8 mouse cellular contexts compared by ENCODE assay signal in the genomic region with DNA sequence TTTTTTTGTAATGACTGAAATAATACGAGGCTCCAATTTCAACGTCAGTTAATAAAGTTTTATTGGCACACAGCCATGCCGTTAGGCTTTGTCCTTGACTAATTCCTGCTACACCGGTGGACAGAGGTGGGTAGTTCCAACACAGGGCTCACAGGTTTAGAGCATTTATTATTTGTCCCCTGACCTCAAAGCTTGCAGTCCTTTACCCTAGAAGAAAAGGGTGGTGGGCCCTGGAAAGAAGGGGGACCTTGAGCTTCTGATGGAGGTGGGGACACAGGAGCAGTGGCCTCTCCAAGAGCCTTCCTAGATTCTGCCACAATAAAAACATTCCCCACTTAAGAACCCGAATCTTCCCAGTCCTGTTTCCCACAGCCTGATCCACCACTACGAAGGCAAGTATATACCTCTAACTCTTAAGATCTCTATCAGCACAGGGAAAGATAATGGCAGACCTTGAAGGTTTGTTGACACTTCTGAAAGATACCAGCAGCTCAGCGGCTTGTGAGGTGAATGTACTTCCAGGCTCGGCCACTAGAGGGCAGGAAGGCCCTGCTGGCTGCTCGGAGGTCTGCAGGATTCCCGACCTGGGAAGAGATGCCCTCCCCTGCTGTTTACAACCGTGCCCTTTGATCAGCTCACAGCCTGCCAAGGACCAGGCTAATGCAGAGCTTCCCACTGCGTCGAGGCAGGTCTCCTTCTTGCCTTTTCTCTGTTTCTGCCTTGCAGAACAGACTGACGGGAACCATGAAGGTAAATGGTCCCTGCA. TPM values are rescaled to one million over a fixed set of nuclear protein-coding genes. Genes with fewer than 3 reads are reported as not detected.
DNase-seq lines count a peak whose midpoint lies in the region; ATAC-seq lines count a peak whose summit lies in the region.

No protein-coding gene starts in this region.

- 0 out of 2 replicates have a peak overlapping the region, but pooled peaks have one; percentile 13 for H3K9ac ChIP-seq in embryonic facial prominence, embryonic 11.5 days (replicated peaks; ENCODE audit: low read length)
- H3K9ac ChIP-seq in kidney, embryonic 14.5 days (ENCODE audit: low read depth, low read length): no peak overlapping the region
- H3K9ac ChIP-seq in limb, embryonic 15.5 days: no peak overlapping the region
- no peak overlapping the region for H3K9ac ChIP-seq in stomach, embryonic 15.5 days

- H3K9me3 ChIP-seq in embryonic facial prominence, embryonic 11.5 days (replicated peaks; ENCODE audit: control insufficient read depth, low read length): no peaks in the 10 kb centered on the region
- H3K9me3 ChIP-seq in heart, embryonic 10.5 days: no peaks in the 10 kb centered on the region
- H3K9me3 ChIP-seq in kidney, embryonic 14.5 days (ENCODE audit: control insufficient read depth, low read length): no peaks in the 10 kb centered on the region
- H3K9me3 ChIP-seq in limb, embryonic 15.5 days: no peaks in the 10 kb centered on the region
- H3K9me3 ChIP-seq in stomach, embryonic 15.5 days: no peaks in the 10 kb centered on the region

- peak; percentile 76 for ATAC-seq in embryonic facial prominence, embryonic 11.5 days (replicated peaks; ENCODE audit: insufficient number of reproducible peaks, low FRiP score, low TSS enrichment, low read depth)
- ATAC-seq in kidney, embryonic 14.5 days (ENCODE audit: low FRiP score, low TSS enrichment): peak; percentile 59
- no peak for ATAC-seq in limb, embryonic 15.5 days (ENCODE audit: insufficient number of reproducible peaks, low FRiP score, low TSS enrichment, low read depth)
- peak; percentile 61 for ATAC-seq in stomach, embryonic 15.5 days (ENCODE audit: insufficient read depth, low FRiP score, low read depth)

- peaks cover 5% of the 10 kb centered on the region for H3K27me3 ChIP-seq in embryonic facial prominence, embryonic 11.5 days (ENCODE audit: control insufficient read depth, insufficient read depth, low read length)
- peaks cover 46% of the 10 kb centered on the region for H3K27me3 ChIP-seq in heart, embryonic 10.5 days (ENCODE audit: insufficient read depth, poor library complexity, severe bottlenecking)
- H3K27me3 ChIP-seq in kidney, embryonic 14.5 days (ENCODE audit: control insufficient read depth, insufficient read depth, low read length): peaks cover 4% of the 10 kb centered on the region; the same call in 1 of the 2 replicates
- peaks cover 25% of the 10 kb centered on the region for H3K27me3 ChIP-seq in limb, embryonic 15.5 days
- peaks cover 17% of the 10 kb centered on the region for H3K27me3 ChIP-seq in stomach, embryonic 15.5 days (replicated peaks)

- no peaks in the 10 kb centered on the region; the same call in 1 of the 2 replicates for H3K4me1 ChIP-seq in embryonic facial prominence, embryonic 11.5 days (ENCODE audit: control insufficient read depth, insufficient read depth, low read length)
- peaks cover 38% of the 10 kb centered on the region for H3K4me1 ChIP-seq in heart, embryonic 10.5 days
- 0 out of 2 replicates have a peak, but pooled peaks cover 6% of the 10 kb centered on the region for H3K4me1 ChIP-seq in kidney, embryonic 14.5 days (ENCODE audit: control insufficient read depth, insufficient read depth, low read length)
- H3K4me1 ChIP-seq in limb, embryonic 15.5 days: peaks cover 30% of the 10 kb centered on the region
- H3K4me1 ChIP-seq in stomach, embryonic 15.5 days: 0 out of 2 replicates have a peak, but pooled peaks cover 5% of the 10 kb centered on the region

- peak overlapping the region; percentile 25; the same call in 1 of the 2 replicates for H3K4me2 ChIP-seq in embryonic facial prominence, embryonic 11.5 days (ENCODE audit: low read depth, low read length)
- no peak overlapping the region for H3K4me2 ChIP-seq in kidney, embryonic 14.5 days (replicated peaks; ENCODE audit: low read depth, low read length)
- H3K4me2 ChIP-seq in limb, embryonic 15.5 days: peak overlapping the region; percentile 31; the same call in 1 of the 2 replicates
- H3K4me2 ChIP-seq in stomach, embryonic 15.5 days: peak overlapping the region; percentile 26; the same call in 1 of the 2 replicates

- no peaks in the 10 kb centered on the region for H3K36me3 ChIP-seq in embryonic facial prominence, embryonic 11.5 days (replicated peaks; ENCODE audit: control insufficient read depth, insufficient read depth, low read depth, low read length)
- H3K36me3 ChIP-seq in heart, embryonic 10.5 days: no peaks in the 10 kb centered on the region
- no peaks in the 10 kb centered on the region for H3K36me3 ChIP-seq in kidney, embryonic 14.5 days (ENCODE audit: control insufficient read depth, insufficient read depth, low read length)
- H3K36me3 ChIP-seq in limb, embryonic 15.5 days: no peaks in the 10 kb centered on the region
- H3K36me3 ChIP-seq in stomach, embryonic 15.5 days: no peaks in the 10 kb centered on the region

- WGBS in embryonic facial prominence, embryonic 11.5 days: 25% methylated on average over 14 of the region's 14 CpGs
- 22% methylated on average over 14 of the region's 14 CpGs for WGBS in heart, embryonic 10.5 days
- WGBS in kidney, embryonic 14.5 days: 20% methylated on average over 14 of the region's 14 CpGs
- 14% methylated on average over 14 of the region's 14 CpGs for WGBS in limb, embryonic 15.5 days
- 21% methylated on average over 14 of the region's 14 CpGs for WGBS in stomach, embryonic 15.5 days

- no peak overlapping the region for H3K27ac ChIP-seq in embryonic facial prominence, embryonic 11.5 days (replicated peaks; ENCODE audit: low read depth, low read length)
- no peak overlapping the region for H3K27ac ChIP-seq in heart, embryonic 10.5 days
- H3K27ac ChIP-seq in kidney, embryonic 14.5 days (ENCODE audit: low read depth, low read length): no peak overlapping the region
- no peak overlapping the region for H3K27ac ChIP-seq in limb, embryonic 15.5 days
- H3K27ac ChIP-seq in stomach, embryonic 15.5 days: no peak overlapping the region

- peak; percentile 89 for DNase-seq in 3T3-L1 (ENCODE audit: low read depth, low spot score)
- DNase-seq in adrenal gland, postnatal 25 days: peak; percentile 87
- DNase-seq in embryonic facial prominence, embryonic 11.5 days (ENCODE audit: low spot score): peak; percentile 91
- peak; percentile 90 for DNase-seq in heart, embryonic 10.5 days (ENCODE audit: low spot score)
- DNase-seq in neural tube, embryonic 10.5 days (ENCODE audit: extremely low spot score, low spot score): peak; percentile 93

- H3K4me3 ChIP-seq in embryonic facial prominence, embryonic 11.5 days (ENCODE audit: low read depth, low read length): no peak overlapping the region
- H3K4me3 ChIP-seq in heart, embryonic 10.5 days: peak overlapping the region; percentile 31
- H3K4me3 ChIP-seq in kidney, embryonic 14.5 days (ENCODE audit: low read length): no peak overlapping the region
- H3K4me3 ChIP-seq in limb, embryonic 15.5 days: no peak overlapping the region
- no peak overlapping the region for H3K4me3 ChIP-seq in stomach, embryonic 15.5 days (replicated peaks)

RNA-seq across cellular contexts. Expression of a gene that starts 17.7 kb away (rescaled TPM):
- total RNA-seq in adrenal gland, postnatal 25 days (2021): 16.5 and 18.0 TPM in 2 replicates
- polyA plus RNA-seq in embryonic facial prominence, embryonic 11.5 days (2014; fragmentation: Nextera tagmentation; extraction: Ambion mirVana): 1.6 and 2.3 TPM in 2 replicates
- polyA plus RNA-seq in heart, embryonic 10.5 days (2016; fragmentation: Nextera tagmentation; extraction: Ambion mirVana): 6.8 and 6.9 TPM in 2 replicates
- polyA plus RNA-seq in kidney, embryonic 14.5 days (2014; fragmentation: Nextera tagmentation; extraction: Ambion mirVana): 6.3 and 6.5 TPM in 2 replicates
- polyA plus RNA-seq in limb, embryonic 15.5 days (2015; fragmentation: Nextera tagmentation; extraction: Ambion mirVana): 1.4 and 2.7 TPM in 2 replicates
- 7.2 and 9.7 TPM in 2 replicates for polyA plus RNA-seq in stomach, embryonic 15.5 days (2015; fragmentation: Nextera tagmentation; extraction: Ambion mirVana)

RNA-seq across cellular contexts. Expression of a gene that starts 34.0 kb away (rescaled TPM):
- total RNA-seq in adrenal gland, postnatal 25 days (2021): not detected in 2 replicates
- polyA plus RNA-seq in embryonic facial prominence, embryonic 11.5 days (2014; fragmentation: Nextera tagmentation; extraction: Ambion mirVana): 1.1 and 3.4 TPM in 2 replicates
- polyA plus RNA-seq in heart, embryonic 10.5 days (2016; fragmentation: Nextera tagmentation; extraction: Ambion mirVana): 0.12 and 0.49 TPM in 2 replicates
- polyA plus RNA-seq in kidney, embryonic 14.5 days (2014; fragmentation: Nextera tagmentation; extraction: Ambion mirVana): 0.37 TPM in 1 of 2 replicates, not detected in the other
- polyA plus RNA-seq in limb, embryonic 15.5 days (2015; fragmentation: Nextera tagmentation; extraction: Ambion mirVana): 0.29 and 0.56 TPM in 2 replicates
- 0.36 and 0.46 TPM in 2 replicates for polyA plus RNA-seq in stomach, embryonic 15.5 days (2015; fragmentation: Nextera tagmentation; extraction: Ambion mirVana)

RNA-seq across cellular contexts. Expression of a gene that starts 34.1 kb away (rescaled TPM):
- not detected in 2 replicates for total RNA-seq in adrenal gland, postnatal 25 days (2021)
- 0.65 and 0.99 TPM in 2 replicates for polyA plus RNA-seq in embryonic facial prominence, embryonic 11.5 days (2014; fragmentation: Nextera tagmentation; extraction: Ambion mirVana)
- 0.05 TPM in 1 of 2 replicates, not detected in the other for polyA plus RNA-seq in heart, embryonic 10.5 days (2016; fragmentation: Nextera tagmentation; extraction: Ambion mirVana)
- 0.05 and 0.09 TPM in 2 replicates for polyA plus RNA-seq in kidney, embryonic 14.5 days (2014; fragmentation: Nextera tagmentation; extraction: Ambion mirVana)
- 0.12 and 0.25 TPM in 2 replicates for polyA plus RNA-seq in limb, embryonic 15.5 days (2015; fragmentation: Nextera tagmentation; extraction: Ambion mirVana)
- 0.09 and 0.10 TPM in 2 replicates for polyA plus RNA-seq in stomach, embryonic 15.5 days (2015; fragmentation: Nextera tagmentation; extraction: Ambion mirVana)
